Mouse (Mus musculus): Measurements from ENCODE around the gene Eaf2.

Gene Eaf2

GRCm38 (mm10) chr16:36874583-36875275 lies at the start of gene Eaf2, which contains the start of gene Golgb1:
Gene Eaf2, minus strand, starts transcription at chr16:36875003.
Gene Golgb1, plus strand, starts transcription at chr16:36875140.
- peak; percentile 98 for DNase-seq (ENCODE audit: low read depth, low spot score)

- DNase-seq (ENCODE audit: low read depth, low spot score): no peak
These were observed 49.5 kb upstream of the Eaf2 start for GRCm38 (mm10) chr16:36924312-36924711.

DNA sequence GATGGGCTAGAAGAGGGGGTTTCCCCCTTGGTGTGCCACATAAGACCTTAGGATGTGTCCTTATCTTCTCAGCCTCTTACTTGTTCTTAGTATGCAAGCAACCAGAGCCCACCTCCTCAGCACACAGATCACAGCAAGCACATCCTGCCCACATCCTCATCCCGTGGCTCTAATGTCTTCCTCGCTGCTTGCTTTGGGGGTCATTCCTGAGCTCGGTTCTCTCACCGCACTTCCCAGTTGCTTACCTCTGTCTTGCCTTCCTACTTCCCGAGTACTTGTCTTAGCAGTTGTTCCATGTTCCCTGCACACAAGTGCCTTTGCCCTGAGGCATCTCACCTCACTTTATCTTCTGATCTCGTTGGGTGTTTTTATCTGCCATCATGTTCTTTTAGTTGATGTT lies 47.2 kb upstream of the Eaf2 start:
- DNase-seq (ENCODE audit: low read depth, low spot score): no peak

- DNase-seq (ENCODE audit: low read depth, low spot score): no peak
These were observed 46.3 kb upstream of the Eaf2 start for GRCm38 (mm10) chr16:36921067-36921613.

DNA sequence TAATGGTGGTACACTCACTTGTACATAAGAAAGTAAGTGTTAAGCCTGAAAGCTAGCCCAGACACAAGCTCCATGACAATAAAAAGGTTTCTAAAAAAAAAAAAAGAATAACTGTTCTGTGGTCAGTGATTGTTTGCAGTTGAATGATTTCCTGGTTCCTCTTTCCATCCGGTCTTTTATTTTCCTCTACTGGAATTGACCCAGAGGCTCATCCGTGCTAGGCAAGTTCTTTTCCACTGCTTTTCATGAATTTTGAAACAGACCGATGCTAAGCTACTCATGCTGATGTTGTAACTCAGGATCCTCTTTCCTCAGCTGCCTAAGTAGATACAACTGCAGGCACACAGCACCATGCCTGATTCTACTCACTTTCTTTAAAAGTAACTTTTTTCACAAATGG lies 45.6 kb upstream of the Eaf2 start:
- DNase-seq (ENCODE audit: low read depth, low spot score): no peak

DNA sequence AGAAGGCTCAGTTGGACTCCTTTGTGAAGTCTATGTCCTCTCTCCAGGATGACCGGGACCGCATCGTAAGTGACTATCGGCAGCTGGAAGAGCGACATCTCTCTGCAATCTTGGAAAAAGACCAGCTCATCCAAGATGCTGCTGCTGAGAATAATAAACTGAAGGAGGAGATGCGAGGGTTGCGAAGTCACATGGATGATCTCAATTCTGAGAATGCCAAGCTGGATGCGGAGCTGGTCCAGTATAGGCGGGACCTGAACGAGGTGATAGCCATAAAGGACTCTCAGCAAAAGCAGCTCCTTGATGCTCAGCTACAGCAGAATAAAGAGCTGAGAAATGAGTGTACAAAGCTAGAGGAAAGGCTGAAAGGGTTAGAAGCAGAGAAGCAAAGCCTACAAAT lies 43.7 kb upstream of the Eaf2 start:
- DNase-seq (ENCODE audit: low read depth, low spot score): no peak

GRCm38 (mm10) chr16:36914195-36914594 lies 39.4 kb upstream of the Eaf2 start:
- DNase-seq (ENCODE audit: low read depth, low spot score): no peak

DNA sequence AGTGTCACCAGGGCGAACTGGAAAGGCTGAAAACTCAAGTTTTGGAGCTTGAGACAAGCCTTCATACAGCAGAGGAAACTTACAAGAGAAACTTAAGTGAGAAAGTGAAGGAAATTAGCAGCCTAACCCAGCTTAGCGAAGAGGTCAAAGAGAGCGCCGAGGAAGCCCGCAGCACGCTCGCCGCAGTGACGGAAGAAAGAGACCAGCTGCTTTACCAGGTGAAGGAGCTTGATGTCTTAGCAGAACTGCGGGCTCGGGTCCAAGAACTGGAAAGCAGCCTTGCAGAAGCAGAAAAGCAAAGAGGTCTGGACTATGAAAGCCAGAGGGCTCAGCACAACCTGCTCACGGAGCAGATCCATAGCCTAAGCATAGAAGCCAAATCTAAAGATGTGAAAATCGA lies 37.5 kb upstream of the Eaf2 start:
- DNase-seq (ENCODE audit: low read depth, low spot score): no peak

GRCm38 (mm10) chr16:36911909-36912308 lies 37.1 kb upstream of the Eaf2 start:
- no peak for DNase-seq (ENCODE audit: low read depth, low spot score)

GRCm38 (mm10) chr16:36903156-36903555 lies 28.4 kb upstream of the Eaf2 start:
- DNase-seq (ENCODE audit: low read depth, low spot score): no peak

GRCm38 (mm10) chr16:36896712-36897111 lies 21.9 kb upstream of the Eaf2 start:
- no peak for DNase-seq (ENCODE audit: low read depth, low spot score)

DNA sequence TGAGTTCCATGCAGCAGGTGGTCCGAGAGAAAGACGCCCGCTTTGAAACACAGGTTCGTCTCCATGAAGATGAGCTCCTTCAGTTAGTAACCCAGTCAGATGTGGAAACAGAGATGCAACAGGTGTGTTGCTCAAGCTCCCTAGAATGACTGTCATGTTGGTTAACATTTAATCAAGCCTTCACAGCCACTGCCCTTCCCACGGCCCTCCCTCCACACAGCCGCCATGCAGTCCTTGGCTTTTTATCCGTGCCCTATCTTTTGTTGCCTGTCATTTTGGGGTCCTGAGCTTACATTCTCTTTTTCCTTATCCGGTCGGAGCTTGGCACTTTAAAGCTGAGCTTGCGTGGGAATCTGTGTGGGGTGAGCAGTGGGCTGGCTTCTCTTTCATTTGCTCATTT lies 18.5 kb upstream of the Eaf2 start:
- no peak for DNase-seq (ENCODE audit: low read depth, low spot score)

DNA sequence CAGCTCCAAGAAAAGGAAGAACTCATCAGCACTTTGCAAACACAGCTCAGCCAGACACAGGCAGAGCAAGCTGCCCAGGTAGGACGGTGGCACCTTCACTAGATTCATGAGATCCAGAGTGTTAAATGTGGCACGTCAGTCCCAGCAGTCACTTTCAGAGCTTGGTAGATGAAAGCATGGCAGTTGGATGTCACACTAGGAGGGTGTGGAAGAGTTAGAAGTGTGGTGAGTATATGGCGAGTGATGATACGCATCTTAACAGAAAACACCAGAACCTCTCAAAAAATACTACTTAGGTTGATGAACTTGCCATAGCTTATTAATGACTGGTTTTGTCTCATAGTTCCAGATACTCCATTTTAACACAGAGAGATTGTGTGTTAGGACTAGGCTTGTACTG lies 16.6 kb upstream of the Eaf2 start:
- DNase-seq (ENCODE audit: low read depth, low spot score): no peak

GRCm38 (mm10) chr16:36890559-36890958 lies 15.8 kb upstream of the Eaf2 start:
- no peak for DNase-seq (ENCODE audit: low read depth, low spot score)

GRCm38 (mm10) chr16:36887546-36887945 lies 12.7 kb upstream of the Eaf2 start:
- no peak for DNase-seq (ENCODE audit: low read depth, low spot score)

- DNase-seq (ENCODE audit: low read depth, low spot score): peak; percentile 11
These were observed 11.1 kb upstream of the Eaf2 start for GRCm38 (mm10) chr16:36885912-36886311.

DNA sequence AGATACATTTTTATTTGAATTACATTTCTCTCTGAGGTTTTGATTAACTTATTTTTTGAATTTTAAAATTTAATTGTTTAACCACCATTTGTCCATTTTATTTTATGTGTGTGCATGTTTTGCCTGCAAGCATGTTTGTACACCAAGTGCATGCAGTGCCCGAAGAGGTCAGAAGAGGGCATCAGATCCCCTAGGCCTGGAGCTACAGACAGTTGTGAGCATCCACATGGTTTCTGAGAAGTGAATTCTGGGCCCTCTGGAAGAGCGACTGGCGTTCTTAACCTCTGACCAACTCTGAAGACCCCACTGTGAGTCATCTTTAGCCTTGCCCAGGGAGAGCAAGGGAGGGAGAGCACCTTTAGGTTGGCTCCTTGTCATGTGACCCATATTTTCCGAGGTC lies 10.1 kb upstream of the Eaf2 start:
- no peak for DNase-seq (ENCODE audit: low read depth, low spot score)

DNA sequence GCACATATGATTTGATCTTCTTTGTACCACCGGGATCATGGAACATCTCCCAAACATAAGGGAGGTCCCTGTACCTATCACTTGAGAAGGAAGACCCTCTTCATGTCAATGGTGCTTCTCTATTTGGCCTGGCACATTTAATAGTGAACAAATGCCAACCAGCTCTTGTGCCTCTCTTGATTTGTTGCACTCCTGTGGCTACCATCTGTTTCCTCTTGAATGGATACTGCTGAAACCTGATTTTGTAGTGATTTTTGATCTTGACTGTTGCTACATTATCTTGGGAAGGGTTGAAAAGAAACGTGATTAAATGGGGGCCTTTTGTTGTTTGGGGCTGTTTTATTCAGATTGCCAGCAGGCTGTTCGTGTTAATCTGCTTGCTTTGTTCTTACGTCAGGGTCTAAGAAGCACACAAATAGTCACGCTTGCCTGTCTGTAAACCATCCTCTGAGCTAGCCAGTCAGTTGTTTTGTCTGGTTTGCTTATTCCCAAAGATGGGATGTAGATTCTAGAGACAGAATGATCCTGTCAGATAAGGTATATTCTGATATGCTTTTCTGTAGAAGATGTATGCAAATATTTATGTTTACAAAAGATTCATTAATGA lies 8.0 kb upstream of the Eaf2 start:
- DNase-seq (ENCODE audit: low read depth, low spot score): no peak

GRCm38 (mm10) chr16:36877316-36877715 lies 2.5 kb upstream of the Eaf2 start:
- no peak for DNase-seq (ENCODE audit: low read depth, low spot score)

DNA sequence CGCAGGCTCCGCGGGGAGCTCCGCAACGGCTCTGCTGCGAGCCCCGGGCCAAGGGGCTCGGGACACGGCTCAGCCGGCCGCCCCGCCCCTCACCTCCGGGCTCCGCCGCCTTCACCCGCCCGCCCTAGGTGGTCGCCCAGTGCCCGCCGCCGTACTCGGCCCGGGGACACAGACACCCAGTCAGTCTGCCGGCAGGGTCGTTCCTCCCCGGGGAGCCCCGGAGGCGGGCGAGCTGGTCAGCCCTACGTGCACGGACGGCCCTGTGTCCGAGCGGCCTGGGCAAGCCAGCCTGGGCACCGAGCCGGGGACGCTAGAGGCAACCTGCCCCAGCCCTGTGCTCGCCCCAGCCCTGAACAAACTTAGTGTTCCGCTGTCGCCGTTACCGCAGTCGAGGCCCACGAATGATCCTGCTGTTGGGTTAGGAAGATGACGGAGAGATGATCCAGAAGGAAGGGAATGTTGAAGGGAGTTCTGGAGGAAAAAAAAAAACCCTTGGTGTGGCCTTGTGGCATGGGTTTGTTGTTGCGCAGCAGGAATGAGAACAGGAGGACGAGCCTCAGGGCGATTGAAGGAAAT lies 561 bp upstream of the Eaf2 start:
- DNase-seq (ENCODE audit: low read depth, low spot score): peak; percentile 19

GRCm38 (mm10) chr16:36869442-36869841 lies 5.4 kb downstream of the Eaf2 start:
- no peak for DNase-seq (ENCODE audit: low read depth, low spot score)

- no peak for DNase-seq (ENCODE audit: low read depth, low spot score)
These were observed 11.2 kb downstream of the Eaf2 start for GRCm38 (mm10) chr16:36863585-36863984.

DNA sequence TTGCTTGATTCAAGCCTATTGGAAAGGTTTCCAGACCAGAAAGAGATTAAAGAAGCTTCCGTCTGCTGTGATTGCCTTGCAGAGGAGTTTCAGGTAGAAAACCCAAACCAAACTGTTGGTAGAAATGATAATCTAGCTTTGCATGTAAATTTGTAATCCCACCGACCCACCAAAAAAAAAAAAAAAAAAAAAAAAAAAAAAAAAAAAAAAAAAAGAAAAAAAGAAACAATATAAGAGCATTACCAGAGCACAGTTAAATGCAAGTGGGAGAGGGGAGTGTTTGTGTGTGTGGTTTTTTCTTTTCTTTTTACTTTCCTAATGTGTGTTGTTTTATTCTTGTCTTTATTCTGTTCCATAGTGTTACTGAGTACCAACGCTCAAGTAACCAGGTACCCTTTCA lies 23.6 kb downstream of the Eaf2 start:
- no peak for DNase-seq (ENCODE audit: low read depth, low spot score)

Measured in retina, postnatal 7 days (tissue).